21 mouse cellular contexts compared by ENCODE assay signal in genomic region chr6:50915166-50916030, GRCm38 (mm10).
DNase-seq lines count a peak whose midpoint lies in the region; ATAC-seq lines count a peak whose summit lies in the region.
"Had no signal": no experiment of that assay in that cellular context is flagged by ENCODE, and none has a peak within 500 bp of the region (broad histone marks: within the 10 kb centered on the region; RNA-seq: fewer than 3 reads in every experiment).

No protein-coding gene starts in this region.

- H3K36me3 ChIP-seq in heart, embryonic 11.5 days (ENCODE audit: control insufficient read depth, insufficient read depth, low read length), result no peaks in the 10 kb centered on the region
- no peaks in the 10 kb centered on the region for H3K36me3 ChIP-seq in kidney, embryonic 15.5 days
- no peaks in the 10 kb centered on the region for H3K36me3 ChIP-seq in stomach, embryonic 15.5 days
- H3K36me3 ChIP-seq: neural tube, embryonic 13.5 days had no signal

- no peak for DNase-seq in heart, postnatal 4 days
- no peak for DNase-seq in kidney, postnatal 25 days
- peak; percentile 24 for DNase-seq in lung, postnatal 10 days
- no peak for DNase-seq in lung, adult 18-20 months
- DNase-seq in spleen, postnatal 14 days (ENCODE audit: low spot score in 2 of 2), result no peak
- DNase-seq: adrenal gland, adult 2 months; cerebellum, adult 11 months; cerebellum, postnatal 14 days; embryo, embryonic 11 days; forebrain, postnatal 0 days; heart, postnatal 10 days; kidney, postnatal 14 days; liver; liver, postnatal 0 days; right cerebral cortex, postnatal 14 days had no signal

- no peaks in the 10 kb centered on the region for H3K9me3 ChIP-seq in heart, embryonic 11.5 days (replicated peaks; ENCODE audit: control insufficient read depth, low read length)
- H3K9me3 ChIP-seq in kidney, embryonic 15.5 days (replicated peaks), result no peaks in the 10 kb centered on the region
- no peaks in the 10 kb centered on the region for H3K9me3 ChIP-seq in stomach, embryonic 15.5 days
- H3K9me3 ChIP-seq: neural tube, embryonic 13.5 days had no signal

- no peak overlapping the region for H3K9ac ChIP-seq in heart, embryonic 11.5 days (ENCODE audit: low read depth, low read length)
- H3K9ac ChIP-seq in kidney, embryonic 15.5 days, result no peak overlapping the region
- H3K9ac ChIP-seq in stomach, embryonic 15.5 days, result no peak overlapping the region
- H3K9ac ChIP-seq: forebrain, postnatal 0 days; liver, postnatal 0 days; neural tube, embryonic 13.5 days had no signal

- no peaks in the 10 kb centered on the region for H3K27me3 ChIP-seq in heart, embryonic 11.5 days (ENCODE audit: control insufficient read depth, insufficient read depth, low read length)
- H3K27me3 ChIP-seq in kidney, embryonic 15.5 days, result no peaks in the 10 kb centered on the region
- H3K27me3 ChIP-seq in stomach, embryonic 15.5 days (replicated peaks), result no peaks in the 10 kb centered on the region
- H3K27me3 ChIP-seq: CH12.LX; neural tube, embryonic 13.5 days had no signal

- no peak for ATAC-seq in heart, embryonic 11.5 days (replicated peaks; ENCODE audit: insufficient number of reproducible peaks, low FRiP score, low TSS enrichment)
- ATAC-seq in kidney, embryonic 15.5 days (replicated peaks; ENCODE audit: low FRiP score), result peak; percentile 29; the same call in 1 of the 2 replicates
- no peak for ATAC-seq in stomach, embryonic 15.5 days (ENCODE audit: insufficient read depth, low FRiP score, low read depth)
- ATAC-seq: forebrain, postnatal 0 days; hindbrain, embryonic 16.5 days; liver, postnatal 0 days had no signal

- H3K4me3 ChIP-seq in heart, embryonic 11.5 days (ENCODE audit: low read depth, low read length), result no peak overlapping the region
- H3K4me3 ChIP-seq in kidney, embryonic 15.5 days (replicated peaks), result no peak overlapping the region
- H3K4me3 ChIP-seq in stomach, embryonic 15.5 days (replicated peaks), result no peak overlapping the region
- H3K4me3 ChIP-seq: neural tube, embryonic 13.5 days had no signal

- no peak overlapping the region for H3K4me2 ChIP-seq in heart, embryonic 11.5 days
- H3K4me2 ChIP-seq in kidney, embryonic 15.5 days, result no peak overlapping the region
- H3K4me2 ChIP-seq in stomach, embryonic 15.5 days, result no peak overlapping the region
- H3K4me2 ChIP-seq: neural tube, embryonic 13.5 days had no signal

- 76% methylated on average over 8 of the region's 8 CpGs for WGBS in heart, embryonic 11.5 days (ENCODE audit: insufficient replicate concordance)
- 56% methylated on average over 8 of the region's 8 CpGs for WGBS in kidney, embryonic 15.5 days
- 56% methylated on average over 8 of the region's 8 CpGs for whole genome bisulfite sequencing in stomach, embryonic 15.5 days

- peak overlapping the region; percentile 50; the same call in 1 of the 2 replicates for H3K27ac ChIP-seq in heart, embryonic 11.5 days (ENCODE audit: low read depth, low read length)
- H3K27ac ChIP-seq in kidney, embryonic 15.5 days, result peak overlapping the region; percentile 88
- peak overlapping the region; percentile 26; the same call in 1 of the 2 replicates for H3K27ac ChIP-seq in stomach, embryonic 15.5 days
- H3K27ac ChIP-seq: neural tube, embryonic 13.5 days had no signal

- H3K4me1 ChIP-seq in heart, embryonic 11.5 days (ENCODE audit: control insufficient read depth, insufficient read depth, low read length), result no peaks in the 10 kb centered on the region
- H3K4me1 ChIP-seq in kidney, embryonic 15.5 days, result peaks cover 27% of the 10 kb centered on the region
- no peaks in the 10 kb centered on the region for H3K4me1 ChIP-seq in stomach, embryonic 15.5 days
- H3K4me1 ChIP-seq: neural tube, embryonic 13.5 days had no signal

Comparison
In these comparisons a context has a peak if more than half of its experiments do, and no peak if none do; other contexts are left out.
1. H3K27ac ChIP-seq: peak in every context shown above with its lines; median percentile 88 in kidney, embryonic 15.5 days; 50 in heart, embryonic 11.5 days; 26 in stomach, embryonic 15.5 days.